Mouse (Mus musculus) lung, postnatal 0 days (tissue): Measurements from ENCODE around the gene Skp1a.

Experiments
- CTCF ChIP-seq: IDR thresholded peaks from 2 replicates; pipeline ENCODE4 v1.5.1; 2016; ENCODE audit warnings: antibody characterized with exemption, mild to moderate bottlenecking
- EP300 ChIP-seq: IDR thresholded peaks from 2 replicates; pipeline ENCODE4 v1.6.1; 2016; ENCODE audit warnings: antibody characterized with exemption, mild to moderate bottlenecking, control low read depth

GRCm38 (mm10) chr11:52267271-52267670 lies 35.5 kb downstream of the Skp1a start:
- TF ChIP-seq CTCF (no peak), EP300 (no peak)
